Mouse (Mus musculus): ENCODE measurements around the gene Nt5m. TPM values are rescaled to one million over a fixed set of nuclear protein-coding genes. Genes with fewer than 3 reads are reported as not detected.
"Not testable (repeated sequence)": the region's sequence is repeated elsewhere in the genome, so short reads cannot be mapped to it uniquely, and the experiment has no call there.

Gene Nt5m
- total and polyA plus RNA-seq, 3 experiments = 23.7 to 35.9 (median 25.4) TPM

- no peak for TF ChIP-seq CTCF (IDR thresholded peaks at IDR 0.05)
- TF ChIP-seq EP300 (IDR thresholded peaks at IDR 0.05; ENCODE audit: insufficient read depth, low read depth, low read length) = no peak
- no peak for TF ChIP-seq POLR2A (IDR thresholded peaks at IDR 0.05; ENCODE audit: insufficient read depth, low read depth, low read length)
- H3K27me3 ChIP-seq (ENCODE audit: control insufficient read depth, insufficient read depth, low read length) = no peaks in the 10 kb centered on the region
- WGBS = 92% methylated on average over 3 of the region's 3 CpGs
- no peaks in the 10 kb centered on the region for H3K4me1 ChIP-seq (ENCODE audit: control insufficient read depth, insufficient read depth, low read length)
- H3K36me3 ChIP-seq (ENCODE audit: control insufficient read depth, insufficient read depth, low read length) = no peaks in the 10 kb centered on the region
- no peak for DNase-seq
- intact Hi-C loops (cut with DNase I) = no loop called here
- no peak overlapping the region for H3K27ac ChIP-seq
- no peaks in the 10 kb centered on the region for H3K79me2 ChIP-seq (replicated peaks; ENCODE audit: control insufficient read depth, insufficient read depth, low read length)
- no peak overlapping the region for H3K9ac ChIP-seq (ENCODE audit: low read depth, low read length)
- no peak overlapping the region for H3K4me3 ChIP-seq
These were observed 21.3 kb upstream of the Nt5m start for GRCm38 (mm10) chr11:59817916-59818315.

GRCm38 (mm10) chr11:59821625-59822024 lies 17.6 kb upstream of the Nt5m start:
- Histone ChIP-seq H3K9ac (ENCODE audit: low read depth, low read length) (no peak overlapping the region), H3K36me3 (ENCODE audit: control insufficient read depth, insufficient read depth, low read length) (no peaks in the 10 kb centered on the region), H3K4me3 (no peak overlapping the region), H3K79me2 (replicated peaks; ENCODE audit: control insufficient read depth, insufficient read depth, low read length) (no peaks in the 10 kb centered on the region), H3K27me3 (ENCODE audit: control insufficient read depth, insufficient read depth, low read length) (no peaks in the 10 kb centered on the region), H3K27ac (no peak overlapping the region), H3K4me1 (ENCODE audit: control insufficient read depth, insufficient read depth, low read length) (no peaks in the 10 kb centered on the region)
- no peak for DNase-seq
- TF ChIP-seq CTCF (IDR thresholded peaks at IDR 0.05) (no peak), POLR2A (IDR thresholded peaks at IDR 0.05; ENCODE audit: insufficient read depth, low read depth, low read length) (no peak), EP300 (IDR thresholded peaks at IDR 0.05; ENCODE audit: insufficient read depth, low read depth, low read length) (no peak)
- intact Hi-C loops (cut with DNase I) = no loop called here
- WGBS = 91% methylated on average over 3 of the region's 3 CpGs

GRCm38 (mm10) chr11:59837789-59838188 lies 1.5 kb upstream of the Nt5m start:
- H3K9ac ChIP-seq (ENCODE audit: low read depth, low read length); H3K4me1 ChIP-seq (ENCODE audit: control insufficient read depth, insufficient read depth, low read length); H3K4me3 ChIP-seq; DNase-seq; H3K79me2 ChIP-seq (replicated peaks; ENCODE audit: control insufficient read depth, insufficient read depth, low read length); H3K27me3 ChIP-seq (ENCODE audit: control insufficient read depth, insufficient read depth, low read length); intact Hi-C loops (cut with DNase I); H3K27ac ChIP-seq: not testable (repeated sequence)
- no CpG with 5 or more reads among the region's 1 CpGs for WGBS
- peaks cover 12% of the 10 kb centered on the region for H3K36me3 ChIP-seq (ENCODE audit: control insufficient read depth, insufficient read depth, low read length)

GRCm38 (mm10) chr11:59838426-59838825 lies 821 bp upstream of the Nt5m start:
- Histone ChIP-seq H3K79me2 (replicated peaks; ENCODE audit: control insufficient read depth, insufficient read depth, low read length) (peaks cover 3% of the 10 kb centered on the region; the same call in 1 of the 2 replicates), H3K4me1 (ENCODE audit: control insufficient read depth, insufficient read depth, low read length) (peaks cover 4% of the 10 kb centered on the region), H3K36me3 (ENCODE audit: control insufficient read depth, insufficient read depth, low read length) (peaks cover 12% of the 10 kb centered on the region), H3K27ac (no peak overlapping the region; the same call in 1 of the 2 replicates), H3K9ac (ENCODE audit: low read depth, low read length) (no peak overlapping the region), H3K27me3 (ENCODE audit: control insufficient read depth, insufficient read depth, low read length) (no peaks in the 10 kb centered on the region), H3K4me3 (peak overlapping the region; percentile 96)
- no peak for DNase-seq
- TF ChIP-seq CTCF (IDR thresholded peaks at IDR 0.05) (no peak), POLR2A (IDR thresholded peaks at IDR 0.05; ENCODE audit: insufficient read depth, low read depth, low read length) (no peak), EP300 (IDR thresholded peaks at IDR 0.05; ENCODE audit: insufficient read depth, low read depth, low read length) (no peak)
- 55% methylated on average over 4 of the region's 4 CpGs for WGBS
- intact Hi-C loops (cut with DNase I) = no loop called here

GRCm38 (mm10) chr11:59839459-59840126 lies 346 bp downstream of the Nt5m start, which contains the start of gene Cops3:
Gene Cops3, minus strand, starts transcription at chr11:59839838.
- Histone ChIP-seq H3K79me2 (replicated peaks; ENCODE audit: control insufficient read depth, insufficient read depth, low read length) (peaks cover 3% of the 10 kb centered on the region; the same call in 1 of the 2 replicates), H3K9ac (ENCODE audit: low read depth, low read length) (peak within 1 kb of the TSS; percentile 92), H3K27ac (peak within 1 kb of the TSS; percentile 98), H3K27me3 (ENCODE audit: control insufficient read depth, insufficient read depth, low read length) (no peaks in the 10 kb centered on the region), H3K4me3 (peak within 1 kb of the TSS; percentile 96), H3K4me1 (ENCODE audit: control insufficient read depth, insufficient read depth, low read length) (peaks cover 4% of the 10 kb centered on the region), H3K36me3 (ENCODE audit: control insufficient read depth, insufficient read depth, low read length) (peaks cover 12% of the 10 kb centered on the region)
- peak; percentile 84 for TF ChIP-seq POLR2A (IDR thresholded peaks at IDR 0.05; ENCODE audit: insufficient read depth, low read depth, low read length)
- TF ChIP-seq EP300 (IDR thresholded peaks at IDR 0.05; ENCODE audit: insufficient read depth, low read depth, low read length) = peak; percentile 78; the same call in 1 of the 2 replicates
- TF ChIP-seq CTCF (IDR thresholded peaks at IDR 0.05) = no peak
- peak; percentile 94 to 97 for DNase-seq
- under 1% methylated on average over 43 of the region's 43 CpGs for WGBS
- intact Hi-C loops (cut with DNase I) = no loop called here

- TF ChIP-seq CTCF (IDR thresholded peaks at IDR 0.05) (no peak), EP300 (IDR thresholded peaks at IDR 0.05; ENCODE audit: insufficient read depth, low read depth, low read length) (no peak), POLR2A (IDR thresholded peaks at IDR 0.05; ENCODE audit: insufficient read depth, low read depth, low read length) (no peak)
- H3K27ac ChIP-seq = no peak overlapping the region
- 0 out of 2 replicates have a peak, but pooled peaks cover 1% of the 10 kb centered on the region for H3K79me2 ChIP-seq (replicated peaks; ENCODE audit: control insufficient read depth, insufficient read depth, low read length)
- H3K9ac ChIP-seq (ENCODE audit: low read depth, low read length) = no peak overlapping the region
- H3K4me3 ChIP-seq = no peak overlapping the region
- WGBS = 98% methylated on average over 11 of the region's 11 CpGs
- H3K36me3 ChIP-seq (ENCODE audit: control insufficient read depth, insufficient read depth, low read length) = peaks cover 2% of the 10 kb centered on the region; the same call in 1 of the 2 replicates
- H3K4me1 ChIP-seq (ENCODE audit: control insufficient read depth, insufficient read depth, low read length) = no peaks in the 10 kb centered on the region
- intact Hi-C loops (cut with DNase I) = no loop called here
- no peaks in the 10 kb centered on the region for H3K27me3 ChIP-seq (ENCODE audit: control insufficient read depth, insufficient read depth, low read length)
- DNase-seq = no peak
These were observed 7.1 kb downstream of the Nt5m start for GRCm38 (mm10) chr11:59846311-59846710.
